Mouse (Mus musculus) hindbrain, embryonic 10.5 days (tissue): Measurements from ENCODE around the gene Fam69b. TPM values are rescaled to one million over a fixed set of nuclear protein-coding genes. Genes with fewer than 3 reads are reported as not detected.

Experiments
- DNase-seq: peaks from one replicate; pipeline ENCODE4 v3.0.0-alpha.2; 2017; ENCODE audit warnings: low spot score
- H3K27ac ChIP-seq: fragments of 300-500 bp; sonication (generic); 2 replicates; pipeline ENCODE4 v1.5.1; 2016; ENCODE audit warnings: mild to moderate bottlenecking, moderate library complexity
- H3K27me3 ChIP-seq: fragments of 300-500 bp; sonication (generic); 2 replicates; pipeline ENCODE4 v1.6.1; 2016; ENCODE audit warnings: mild to moderate bottlenecking; ENCODE audit not compliant: poor library complexity, insufficient read depth, severe bottlenecking
- H3K36me3 ChIP-seq: fragments of 300-500 bp; sonication (generic); 2 replicates; pipeline ENCODE4 v1.6.1; 2016; ENCODE audit warnings: mild to moderate bottlenecking, moderate library complexity
- H3K4me1 ChIP-seq: fragments of 300-500 bp; sonication (generic); replicated peaks from 2 replicates; pipeline ENCODE4 v1.6.1; 2016; ENCODE audit warnings: mild to moderate bottlenecking
- H3K4me3 ChIP-seq: fragments of 300-500 bp; sonication (generic); 2 replicates; pipeline ENCODE4 v1.5.1; 2016; ENCODE audit warnings: mild to moderate bottlenecking, moderate library complexity
- H3K9me3 ChIP-seq: fragments of 300-500 bp; sonication (generic); 2 replicates; pipeline ENCODE4 v1.6.1; 2016; ENCODE audit warnings: mild to moderate bottlenecking, moderate library complexity
- WGBS: fragments of 180-500 bp; shearing (Covaris S2); methylation state at CpG from one replicate; pipeline ENCODE4 v1.1.7; 2016; 5-methylcytosine and 5-hydroxymethylcytosine counted together
- polyA plus RNA-seq: library from polyadenylated mRNA; unstranded; fragments of >200 nt; fragmentation: Nextera tagmentation; extraction: Ambion mirVana; gene quantifications from 2 replicates; pipeline ENCODE4 v1.2.1, GENCODE M21; 2016

Fam69b gene
- polyA plus RNA-seq: 32.8 and 48.5 TPM in 2 replicates

DNA sequence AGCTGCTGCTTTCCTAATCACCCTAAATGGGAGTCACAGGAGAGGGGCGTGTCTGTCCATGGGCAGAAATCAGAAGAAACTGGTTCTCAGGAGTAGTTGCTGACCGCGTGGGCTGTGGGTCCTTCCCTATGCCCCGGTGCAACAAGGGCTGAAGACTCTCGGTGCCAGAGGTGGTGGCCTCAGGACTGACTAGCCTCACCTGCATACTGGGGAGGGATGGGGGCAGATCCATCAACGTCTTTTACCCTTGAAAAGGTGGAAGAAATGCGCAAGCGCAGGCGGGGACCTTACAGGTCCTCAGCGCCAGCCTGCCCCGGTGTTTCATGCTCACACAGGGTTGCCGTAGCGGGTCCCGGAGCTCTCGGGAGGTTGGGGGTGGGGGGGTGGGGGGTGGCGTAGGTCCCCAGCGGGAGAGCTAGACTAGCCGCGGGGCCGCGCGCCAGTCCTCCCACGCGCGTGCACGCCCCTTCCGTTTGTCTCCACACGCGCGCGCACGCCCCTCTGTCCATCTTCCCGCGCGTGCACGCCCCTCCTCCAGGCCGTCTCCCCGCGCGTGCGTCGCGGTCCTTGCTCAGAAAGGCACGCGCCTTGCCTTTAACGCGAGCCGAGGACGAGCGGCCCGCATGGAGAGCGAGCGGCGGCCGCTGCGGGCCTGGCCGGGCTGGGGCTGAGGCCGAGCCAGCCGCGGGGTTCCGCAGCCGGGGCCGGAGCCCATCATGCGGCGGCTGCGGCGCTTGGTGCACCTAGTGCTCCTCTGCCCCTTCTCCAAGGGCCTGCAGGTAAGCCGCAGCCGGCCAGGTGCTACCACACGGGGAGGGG is at the start of gene Fam69b:
Gene Fam69b, plus strand, starts transcription at position 537 of the 819 bp plus-strand sequence.
- peaks cover 43% of the 10 kb centered on the region for H3K4me1 ChIP-seq
- peak; percentile 76 for DNase-seq
- H3K27ac ChIP-seq: peak within 1 kb of the TSS; percentile 94
- peaks cover 5% of the 10 kb centered on the region; the same call in 1 of the 2 replicates for H3K36me3 ChIP-seq
- peaks cover 14% of the 10 kb centered on the region for H3K27me3 ChIP-seq
- peak within 1 kb of the TSS; percentile 78 for H3K4me3 ChIP-seq
- no peaks in the 10 kb centered on the region for H3K9me3 ChIP-seq
- WGBS: under 1% methylated on average over 70 of the region's 70 CpGs

DNA sequence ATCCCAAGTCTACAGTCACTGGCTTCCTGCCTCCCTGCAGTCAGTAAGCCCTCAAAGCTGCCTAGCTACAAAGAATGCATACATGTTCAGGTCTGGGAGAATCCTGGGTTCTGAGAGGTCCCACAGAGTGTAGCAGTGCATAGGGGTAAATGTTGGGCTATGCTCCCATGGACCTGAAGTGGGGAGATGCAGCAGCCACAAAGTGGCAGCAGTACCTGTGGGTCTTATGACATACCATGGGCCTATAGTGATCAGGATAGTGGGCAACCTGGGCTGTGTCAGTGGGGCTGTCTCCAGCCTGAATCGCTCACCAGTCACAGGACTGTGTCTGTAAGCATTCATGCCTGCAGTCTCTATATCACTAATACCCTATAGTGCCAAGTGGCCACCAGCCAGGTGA is 48.5 kb upstream of the Fam69b start, which contains the start of gene Egfl7:
Gene Egfl7, plus strand, starts transcription at position 301 of the 400 bp plus-strand sequence.
- Histone ChIP-seq H3K4me3 (no peak within 1 kb of the TSS), H3K4me1 (peaks cover 54% of the 10 kb centered on the region), H3K9me3 (no peaks in the 10 kb centered on the region), H3K27me3 (no peaks in the 10 kb centered on the region), H3K27ac (peak within 1 kb of the TSS; percentile 82), H3K36me3 (no peaks in the 10 kb centered on the region)
- DNase-seq: no peak
- WGBS: 97% methylated on average over 1 of the region's 1 CpGs

DNA sequence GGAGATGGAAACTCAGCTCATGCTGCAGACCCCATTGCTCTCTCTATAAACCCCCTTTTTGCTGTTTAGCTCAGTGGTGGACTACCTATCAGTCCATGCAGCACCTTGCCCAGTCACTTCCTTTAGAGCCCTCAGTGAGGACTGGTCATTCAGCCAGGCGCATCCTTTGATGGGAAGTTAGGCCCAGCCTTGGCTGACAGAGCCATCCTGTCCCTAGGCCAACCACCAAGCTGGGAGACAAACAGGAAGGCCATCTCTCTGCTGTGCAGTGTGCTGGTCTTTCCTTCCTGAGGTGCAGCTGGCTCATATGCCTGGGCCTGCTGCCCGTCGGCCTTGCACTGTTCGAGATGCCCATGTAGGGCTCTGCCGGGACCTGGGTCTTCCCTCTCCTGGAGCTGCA is 47.5 kb upstream of the Fam69b start:
- Histone ChIP-seq H3K4me3 (no peak overlapping the region), H3K4me1 (peaks cover 44% of the 10 kb centered on the region), H3K36me3 (no peaks in the 10 kb centered on the region), H3K27ac (no peak overlapping the region; the same call in 1 of the 2 replicates), H3K27me3 (peaks cover 5% of the 10 kb centered on the region; the same call in 1 of the 2 replicates), H3K9me3 (no peaks in the 10 kb centered on the region)
- no peak for DNase-seq
- 93% methylated on average over 5 of the region's 5 CpGs for WGBS

DNA sequence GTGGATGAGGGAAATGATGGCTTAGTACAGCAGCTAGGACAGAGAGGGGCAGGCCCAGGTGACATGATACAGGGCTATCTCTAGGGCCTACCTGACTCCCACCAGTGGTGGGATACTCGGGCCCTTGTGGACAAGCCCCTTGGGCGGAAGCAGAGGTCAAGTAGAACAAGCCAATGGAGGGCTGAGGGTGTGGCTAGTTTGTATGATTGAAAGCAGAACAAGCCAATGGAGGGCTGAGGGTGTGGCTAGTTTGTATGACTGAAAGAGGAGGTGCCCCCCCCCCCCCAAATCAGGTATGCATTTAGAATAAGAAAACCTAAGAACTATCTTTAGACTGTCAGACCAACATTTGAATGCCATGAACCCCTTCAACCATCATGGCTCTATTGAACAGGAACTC is 46.1 kb upstream of the Fam69b start:
- Histone ChIP-seq H3K4me3 (no peak overlapping the region), H3K9me3 (no peaks in the 10 kb centered on the region), H3K27ac (no peak overlapping the region), H3K36me3 (no peaks in the 10 kb centered on the region), H3K27me3 (peaks cover 5% of the 10 kb centered on the region; the same call in 1 of the 2 replicates), H3K4me1 (peaks cover 42% of the 10 kb centered on the region)
- WGBS: 56% methylated on average over 2 of the region's 2 CpGs
- DNase-seq: no peak

DNA sequence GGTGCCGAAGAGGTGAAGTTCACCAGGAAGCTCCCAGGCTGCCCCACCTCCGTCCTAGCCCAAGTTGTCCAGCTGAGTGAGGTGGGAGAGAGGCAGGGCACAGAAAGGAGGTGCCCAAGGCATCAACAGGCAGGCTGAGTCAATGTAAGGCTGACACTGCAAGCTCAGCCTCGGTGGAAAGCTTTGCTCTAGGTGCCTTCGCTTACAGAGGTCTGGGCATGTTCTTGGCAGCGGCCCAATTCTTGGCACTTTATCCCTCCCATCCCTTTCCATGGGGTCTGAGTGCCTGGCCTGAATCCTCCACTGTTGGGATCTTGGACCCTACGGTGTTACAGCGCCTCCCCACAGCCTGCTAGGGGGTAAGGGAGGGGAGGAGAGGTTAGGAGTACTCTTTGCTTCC is 45.5 kb upstream of the Fam69b start:
- no peaks in the 10 kb centered on the region for H3K36me3 ChIP-seq
- H3K27ac ChIP-seq: peak overlapping the region; percentile 69; the same call in 1 of the 2 replicates
- no peak for DNase-seq
- 82% methylated on average over 7 of the region's 7 CpGs for WGBS
- H3K27me3 ChIP-seq: peaks cover 5% of the 10 kb centered on the region; the same call in 1 of the 2 replicates
- H3K4me3 ChIP-seq: no peak overlapping the region
- H3K4me1 ChIP-seq: peaks cover 42% of the 10 kb centered on the region
- no peaks in the 10 kb centered on the region for H3K9me3 ChIP-seq

DNA sequence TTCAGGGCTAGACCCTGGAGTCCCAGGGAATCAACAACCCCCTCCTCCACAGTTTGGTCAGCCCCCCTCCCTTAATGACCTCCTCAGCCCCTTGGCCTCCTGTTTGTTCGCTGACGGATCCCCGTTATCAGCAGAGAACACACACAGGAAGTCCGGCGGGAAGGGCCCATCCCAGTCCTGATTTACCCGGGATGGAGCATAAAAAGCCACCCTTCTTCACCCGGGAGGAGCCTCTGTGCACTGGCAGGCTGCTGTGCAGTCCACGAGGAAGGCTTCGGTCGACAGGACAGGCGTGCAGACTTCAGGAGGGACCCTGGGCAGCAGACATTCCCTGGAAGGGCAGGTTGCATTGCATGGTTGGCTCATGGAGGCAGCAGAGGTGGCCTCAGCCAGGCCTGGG is 44.6 kb upstream of the Fam69b start:
- DNase-seq: no peak
- peak overlapping the region; percentile 69 for H3K27ac ChIP-seq
- no peaks in the 10 kb centered on the region for H3K36me3 ChIP-seq
- peaks cover 42% of the 10 kb centered on the region for H3K4me1 ChIP-seq
- peak overlapping the region; percentile 36; the same call in 1 of the 2 replicates for H3K4me3 ChIP-seq
- WGBS: 71% methylated on average over 11 of the region's 11 CpGs
- H3K9me3 ChIP-seq: no peaks in the 10 kb centered on the region
- H3K27me3 ChIP-seq: peaks cover 5% of the 10 kb centered on the region; the same call in 1 of the 2 replicates

DNA sequence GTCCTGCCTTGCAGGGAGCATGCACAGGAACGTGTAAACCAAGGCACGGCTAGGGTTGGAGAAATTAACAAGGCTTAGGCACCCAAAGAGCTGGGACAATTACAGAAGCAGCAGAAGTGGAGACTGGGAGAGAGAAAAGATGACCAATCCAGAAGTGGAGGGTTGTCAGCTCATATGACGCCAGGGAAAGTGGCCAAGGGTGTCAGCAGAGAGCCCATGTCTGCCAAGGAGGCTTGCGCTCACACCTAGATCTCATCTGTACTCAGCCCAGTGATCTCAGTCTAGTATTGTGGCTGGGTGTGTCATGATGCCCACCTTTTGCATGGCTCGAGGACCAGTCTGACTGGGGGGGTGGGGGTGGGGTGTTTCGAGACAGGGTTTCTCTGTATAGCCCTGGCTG is 42.5 kb upstream of the Fam69b start:
- H3K9me3 ChIP-seq: no peaks in the 10 kb centered on the region
- peaks cover 44% of the 10 kb centered on the region for H3K4me1 ChIP-seq
- WGBS: 66% methylated on average over 6 of the region's 6 CpGs
- H3K27ac ChIP-seq: peak overlapping the region; percentile 66; the same call in 1 of the 2 replicates
- peak overlapping the region; percentile 67 for H3K4me3 ChIP-seq
- H3K27me3 ChIP-seq: peaks cover 5% of the 10 kb centered on the region; the same call in 1 of the 2 replicates
- DNase-seq: no peak
- no peaks in the 10 kb centered on the region for H3K36me3 ChIP-seq

DNA sequence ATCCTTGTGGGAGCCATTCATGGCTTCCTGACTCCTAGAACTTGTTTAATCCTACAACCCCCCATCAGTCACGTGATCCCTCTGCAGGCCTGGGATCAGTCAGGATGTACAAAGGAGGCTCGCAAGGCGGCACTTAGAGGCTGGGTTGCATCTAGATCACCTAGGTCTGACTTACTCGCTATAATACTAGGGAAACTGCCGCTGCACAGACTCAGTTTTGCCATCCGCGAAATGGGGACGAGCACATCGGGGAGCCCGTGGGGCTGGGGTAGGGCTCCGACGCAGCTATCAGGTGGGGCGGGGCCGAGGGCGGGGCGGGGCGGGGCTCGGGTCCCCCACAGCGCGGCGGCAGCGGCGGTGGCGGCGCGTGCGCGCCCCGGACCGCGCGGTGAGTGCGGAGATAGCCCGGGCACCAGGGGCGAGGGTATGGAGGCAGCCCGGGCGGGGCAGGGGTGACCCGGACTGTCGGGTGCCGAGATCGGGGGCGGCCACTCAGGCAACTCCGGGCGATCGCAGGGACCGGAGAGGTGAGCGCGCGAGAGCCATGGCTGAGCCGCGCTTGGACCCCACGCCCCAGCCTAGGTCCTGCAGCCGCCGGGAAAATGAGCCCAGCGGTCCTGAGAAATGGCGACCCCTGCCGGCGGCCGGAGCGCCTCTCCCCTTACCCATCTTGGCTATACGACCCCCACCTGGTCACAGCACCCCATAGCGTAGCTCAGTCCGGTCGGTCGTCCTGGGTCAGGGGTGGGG is 41.8 kb upstream of the Fam69b start, which contains the start of gene Gm20532:
Gene Gm20532, plus strand, starts transcription at position 346 of the 750 bp plus-strand sequence.
- Histone ChIP-seq H3K27ac (peak within 1 kb of the TSS; percentile 90), H3K27me3 (peaks cover 5% of the 10 kb centered on the region; the same call in 1 of the 2 replicates), H3K9me3 (no peaks in the 10 kb centered on the region), H3K4me1 (peaks cover 46% of the 10 kb centered on the region), H3K36me3 (no peaks in the 10 kb centered on the region), H3K4me3 (peak within 1 kb of the TSS; percentile 67)
- 1% methylated on average over 65 of the region's 65 CpGs for WGBS
- DNase-seq: peak; percentile 86

DNA sequence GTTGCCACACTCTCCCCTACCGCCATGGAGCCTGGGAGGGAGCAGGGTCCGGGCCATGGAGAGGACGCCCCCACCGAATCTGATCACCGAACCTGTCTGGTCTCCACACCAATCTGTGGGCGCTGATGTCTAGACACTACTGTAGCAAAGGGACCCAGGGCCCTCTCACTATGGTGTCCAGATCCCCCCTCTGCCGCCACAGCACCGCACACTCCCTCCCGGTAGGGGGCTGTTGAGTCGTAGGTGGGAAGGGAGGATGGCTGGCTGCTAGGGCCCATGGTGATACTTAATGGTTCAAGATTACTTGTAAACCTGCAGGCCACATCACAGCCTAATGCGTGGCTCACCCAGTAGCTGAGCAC is 41.2 kb upstream of the Fam69b start:
- Histone ChIP-seq H3K9me3 (no peaks in the 10 kb centered on the region), H3K27ac (peak overlapping the region; percentile 90), H3K4me1 (peaks cover 48% of the 10 kb centered on the region), H3K36me3 (no peaks in the 10 kb centered on the region), H3K4me3 (peak overlapping the region; percentile 67), H3K27me3 (peaks cover 5% of the 10 kb centered on the region; the same call in 1 of the 2 replicates)
- WGBS: 5% methylated on average over 11 of the region's 11 CpGs
- no peak for DNase-seq

DNA sequence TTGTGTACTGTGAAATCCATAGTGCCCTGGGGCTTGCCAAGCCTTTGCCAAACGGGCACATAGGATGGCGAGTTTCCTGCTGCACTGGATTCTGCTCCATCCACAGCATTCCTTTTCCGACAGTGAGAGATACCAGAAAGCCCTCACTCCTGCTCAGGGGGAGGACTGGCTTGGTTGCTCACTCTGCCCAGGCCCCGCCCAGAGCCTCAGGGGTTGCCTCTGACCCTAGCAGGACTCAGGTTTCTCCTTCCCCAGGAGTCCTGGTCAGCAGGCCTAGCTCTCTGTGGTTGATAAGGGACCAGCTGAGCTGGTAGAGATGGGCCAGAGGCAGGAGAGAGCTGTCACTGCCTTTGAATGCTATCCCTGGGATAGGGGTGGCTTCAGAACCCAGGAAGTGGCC is 39.7 kb upstream of the Fam69b start:
- H3K27me3 ChIP-seq: peaks cover 5% of the 10 kb centered on the region; the same call in 1 of the 2 replicates
- DNase-seq: no peak
- WGBS: 33% methylated on average over 4 of the region's 4 CpGs
- peaks cover 45% of the 10 kb centered on the region for H3K4me1 ChIP-seq
- no peaks in the 10 kb centered on the region for H3K36me3 ChIP-seq
- peak overlapping the region; percentile 36 for H3K27ac ChIP-seq
- H3K9me3 ChIP-seq: no peaks in the 10 kb centered on the region
- H3K4me3 ChIP-seq: no peak overlapping the region

DNA sequence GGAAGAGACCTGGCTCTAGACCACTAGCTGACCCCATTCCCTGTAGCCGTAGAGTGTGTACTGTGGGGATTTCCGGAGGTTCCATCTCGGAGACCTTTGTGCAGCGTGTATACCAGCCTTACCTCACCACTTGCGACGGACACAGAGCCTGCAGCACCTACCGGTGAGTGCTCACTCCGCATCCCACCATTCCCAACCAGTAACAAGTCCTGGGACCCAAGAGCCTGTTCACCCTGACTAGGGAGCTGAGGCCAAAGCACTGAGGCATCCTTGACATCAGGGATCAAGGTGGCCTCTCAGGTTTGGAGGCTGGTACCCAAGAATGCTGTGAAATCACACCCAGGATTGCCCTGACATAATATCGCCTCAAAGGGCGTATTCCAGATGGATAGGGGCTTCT is 39.0 kb upstream of the Fam69b start:
- H3K27me3 ChIP-seq: peaks cover 5% of the 10 kb centered on the region; the same call in 1 of the 2 replicates
- H3K9me3 ChIP-seq: no peaks in the 10 kb centered on the region
- H3K4me1 ChIP-seq: peaks cover 38% of the 10 kb centered on the region
- DNase-seq: no peak
- H3K4me3 ChIP-seq: no peak overlapping the region
- no peaks in the 10 kb centered on the region for H3K36me3 ChIP-seq
- WGBS: 91% methylated on average over 10 of the region's 10 CpGs
- peak overlapping the region; percentile 36 for H3K27ac ChIP-seq

DNA sequence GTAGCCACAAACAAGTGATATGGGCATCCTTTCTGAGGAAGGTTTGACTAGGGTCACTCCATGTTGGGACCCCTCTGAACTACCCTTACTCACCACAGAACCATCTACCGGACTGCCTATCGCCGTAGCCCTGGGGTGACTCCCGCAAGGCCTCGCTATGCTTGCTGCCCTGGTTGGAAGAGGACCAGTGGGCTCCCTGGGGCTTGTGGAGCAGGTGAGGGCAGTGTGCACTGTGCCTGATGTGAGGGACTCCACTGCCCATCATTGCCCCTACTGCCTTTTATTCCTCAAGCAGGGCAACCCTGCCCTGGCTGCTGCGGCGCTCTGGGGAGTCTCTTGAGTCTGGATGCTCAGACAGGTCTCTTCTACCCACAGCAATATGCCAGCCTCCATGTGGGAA is 38.0 kb upstream of the Fam69b start:
- H3K36me3 ChIP-seq: no peaks in the 10 kb centered on the region
- H3K9me3 ChIP-seq: no peaks in the 10 kb centered on the region
- no peak for DNase-seq
- peaks cover 38% of the 10 kb centered on the region for H3K4me1 ChIP-seq
- H3K27ac ChIP-seq: no peak overlapping the region
- WGBS: 95% methylated on average over 7 of the region's 7 CpGs
- H3K4me3 ChIP-seq: no peak overlapping the region
- H3K27me3 ChIP-seq: peaks cover 4% of the 10 kb centered on the region; the same call in 1 of the 2 replicates
